13 mouse cellular contexts compared by ENCODE assay signal in the genomic region with DNA sequence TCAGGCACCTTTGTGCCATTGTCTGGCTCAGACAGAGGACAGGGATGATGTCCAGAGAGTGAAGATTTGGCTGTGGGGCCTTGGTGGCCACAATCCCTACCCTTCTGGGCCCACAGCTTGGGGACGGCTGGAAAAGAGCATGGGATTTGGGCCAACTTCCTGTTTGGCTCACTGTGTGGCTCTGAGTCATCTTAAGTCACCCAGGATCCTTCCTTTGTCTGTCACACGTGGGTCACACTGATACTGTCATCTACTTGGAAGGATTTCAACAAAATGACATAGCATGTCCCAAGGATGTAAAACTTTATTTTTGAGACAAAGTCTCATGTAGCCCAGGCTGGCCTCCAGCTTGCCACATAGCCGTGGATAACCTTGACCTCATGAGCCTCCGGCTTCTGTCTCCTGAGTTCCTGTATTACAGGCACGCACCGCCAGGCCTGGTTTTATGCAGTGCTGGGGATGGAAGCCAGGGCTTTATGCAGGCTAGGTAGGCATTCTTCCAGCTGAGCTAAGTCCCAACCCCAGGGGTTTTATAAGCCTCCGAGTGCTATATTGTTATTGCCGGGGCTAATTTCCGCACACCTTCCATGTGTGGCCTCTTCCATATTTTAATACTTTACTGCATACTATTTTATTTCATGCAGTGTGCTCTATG. TPM values are rescaled to one million over a fixed set of nuclear protein-coding genes. Genes with fewer than 3 reads are reported as not detected.
DNase-seq lines count a peak whose midpoint lies in the region; ATAC-seq lines count a peak whose summit lies in the region.
"Had no signal": no experiment of that assay in that cellular context is flagged by ENCODE, and none has a peak within 500 bp of the region (broad histone marks: within the 10 kb centered on the region; RNA-seq: fewer than 3 reads in every experiment).

No protein-coding gene starts in this region.

- no peak for ATAC-seq in liver, embryonic 12.5 days
- ATAC-seq: activated CD4-positive, CD25-positive, alpha-beta regulatory T cell, adult 4 months; midbrain, embryonic 15.5 days had no signal

- H3K4me2 ChIP-seq in liver, embryonic 12.5 days, result no peak overlapping the region
- H3K4me2 ChIP-seq: embryonic facial prominence, embryonic 12.5 days; midbrain, embryonic 15.5 days had no signal

- H3K4me3 ChIP-seq in liver, embryonic 12.5 days, result no peak overlapping the region
- H3K4me3 ChIP-seq: embryonic facial prominence, embryonic 12.5 days; midbrain, embryonic 15.5 days had no signal

- H3K4me1 ChIP-seq in liver, embryonic 12.5 days, result peaks cover 9% of the 10 kb centered on the region
- H3K4me1 ChIP-seq: embryonic facial prominence, embryonic 12.5 days; midbrain, embryonic 15.5 days had no signal

- no peak overlapping the region for H3K27ac ChIP-seq in liver, embryonic 12.5 days
- H3K27ac ChIP-seq: embryonic facial prominence, embryonic 12.5 days; midbrain, embryonic 15.5 days had no signal

- 64% methylated on average over 9 of the region's 9 CpGs for WGBS in liver, embryonic 12.5 days (ENCODE audit: insufficient replicate concordance)

- H3K9me3 ChIP-seq in liver, embryonic 12.5 days (replicated peaks), result no peaks in the 10 kb centered on the region
- H3K9me3 ChIP-seq: embryonic facial prominence, embryonic 12.5 days; midbrain, embryonic 15.5 days had no signal

- no peaks in the 10 kb centered on the region for H3K36me3 ChIP-seq in liver, embryonic 12.5 days
- H3K36me3 ChIP-seq: embryonic facial prominence, embryonic 12.5 days; midbrain, embryonic 15.5 days had no signal

- peaks cover 7% of the 10 kb centered on the region; the same call in 1 of the 2 replicates for H3K27me3 ChIP-seq in liver, embryonic 12.5 days (replicated peaks)
- H3K27me3 ChIP-seq: embryonic facial prominence, embryonic 12.5 days; midbrain, embryonic 15.5 days had no signal

- DNase-seq in cerebellum, postnatal 10 days, result peak; percentile 70 to 80
- no peak for DNase-seq in cerebellum, adult 9-10 months
- peak; percentile 58 for DNase-seq in 3134 (ENCODE audit: extremely low read depth, insufficient read length, low spot score)
- DNase-seq in adrenal gland, postnatal 25 days, result peak; percentile 58
- DNase-seq in heart, postnatal 4 days, result peak; percentile 65
- DNase-seq in thymus, postnatal 0 days (ENCODE audit: low spot score), result no peak
- DNase-seq in thymus, adult 18-20 months, result no peak
- DNase-seq: gastrocnemius, postnatal 36 days; liver had no signal

- H3K9ac ChIP-seq in liver, embryonic 12.5 days, result no peak overlapping the region
- H3K9ac ChIP-seq: embryonic facial prominence, embryonic 12.5 days; midbrain, embryonic 15.5 days had no signal

RNA-seq across cellular contexts. Expression of a gene that starts 18.9 kb away (rescaled TPM):
- 161 and 201 TPM in 2 replicates for total RNA-seq in adrenal gland, postnatal 25 days (2021)
- total RNA-seq in heart, postnatal 4 days (2021), result 100 to 1,000 TPM; 163 to 177 TPM
- 74.3 and 98.4 TPM in 2 replicates for polyA plus RNA-seq in thymus, postnatal 0 days (2015; fragmentation: Nextera tagmentation; extraction: Ambion mirVana)
- polyA plus RNA-seq in liver, embryonic 12.5 days (2016; fragmentation: Nextera tagmentation; extraction: Ambion mirVana), result 28.8 and 30.2 TPM in 2 replicates

RNA-seq across cellular contexts. Expression of a gene that starts 22.8 kb away (rescaled TPM):
- 13.8 and 20.3 TPM in 2 replicates for total RNA-seq in adrenal gland, postnatal 25 days (2021)
- 1 to 10 TPM; 5.9 to 6.9 TPM for total RNA-seq in heart, postnatal 4 days (2021)
- 0.36 and 0.55 TPM in 2 replicates for polyA plus RNA-seq in thymus, postnatal 0 days (2015; fragmentation: Nextera tagmentation; extraction: Ambion mirVana)
- 5.1 and 5.8 TPM in 2 replicates for polyA plus RNA-seq in liver, embryonic 12.5 days (2016; fragmentation: Nextera tagmentation; extraction: Ambion mirVana)
- polyA plus RNA-seq: activated CD4-positive, CD25-positive, alpha-beta regulatory T cell, adult 4 months had no signal

RNA-seq across cellular contexts. Expression of a gene that starts 40.5 kb away (rescaled TPM):
- 105 and 106 TPM in 2 replicates for total RNA-seq in adrenal gland, postnatal 25 days (2021)
- 100 to 1,000 TPM; 104 to 105 TPM for total RNA-seq in heart, postnatal 4 days (2021)
- polyA plus RNA-seq in thymus, postnatal 0 days (2015; fragmentation: Nextera tagmentation; extraction: Ambion mirVana), result 196 and 200 TPM in 2 replicates
- 206 and 212 TPM in 2 replicates for polyA plus RNA-seq in liver, embryonic 12.5 days (2016; fragmentation: Nextera tagmentation; extraction: Ambion mirVana)

RNA-seq across cellular contexts. Expression of a gene that starts 51.3 kb away (rescaled TPM):
- 2.9 and 3.1 TPM in 2 replicates for total RNA-seq in adrenal gland, postnatal 25 days (2021)
- not detected for total RNA-seq in heart, postnatal 4 days (2021)
- polyA plus RNA-seq in thymus, postnatal 0 days (2015; fragmentation: Nextera tagmentation; extraction: Ambion mirVana), result 0.14 and 0.26 TPM in 2 replicates
- not detected in 2 replicates for polyA plus RNA-seq in liver, embryonic 12.5 days (2016; fragmentation: Nextera tagmentation; extraction: Ambion mirVana)
- total RNA-seq: gastrocnemius, postnatal 36 days had no signal
- polyA plus RNA-seq: activated CD4-positive, CD25-positive, alpha-beta regulatory T cell, adult 4 months had no signal

Comparison
In these comparisons a context has a peak if more than half of its experiments do, and no peak if none do; other contexts are left out.
1. DNase-seq: peak in cerebellum, postnatal 10 days (2 of 2), 3134 (single experiment), adrenal gland, postnatal 25 days (single experiment) and heart, postnatal 4 days (single experiment); none in cerebellum, adult 9-10 months (single experiment), thymus, postnatal 0 days (single experiment) and thymus, adult 18-20 months (0 of 2).